Mouse (Mus musculus) liver, embryonic 15.5 days (tissue): ENCODE measurements around the gene Fkbp9. TPM values are rescaled to one million over a fixed set of nuclear protein-coding genes. Genes with fewer than 3 reads are reported as not detected.

Experiments used
- ATAC-seq: fragments of 200-750 bp; cut with Nextera tagmentation; 2 replicates; pipeline ENCODE4 v1.8.0; 2017; ENCODE audit warnings: moderate number of reproducible peaks, mild to moderate bottlenecking, moderate library complexity; ENCODE audit not compliant: insufficient read depth
- H3K27ac ChIP-seq: fragments of 300-500 bp; sonication (generic); replicated peaks from 2 replicates; pipeline ENCODE4 v1.5.1; 2015; ENCODE audit warnings: mild to moderate bottlenecking, inconsistent platforms
- H3K27me3 ChIP-seq: fragments of 300-500 bp; sonication (generic); 2 replicates; pipeline ENCODE4 v1.6.1; 2015; ENCODE audit warnings: mild to moderate bottlenecking, inconsistent platforms
- H3K36me3 ChIP-seq: fragments of 300-500 bp; sonication (generic); replicated peaks from 2 replicates; pipeline ENCODE4 v1.6.1; 2015; ENCODE audit warnings: moderate library complexity, mild to moderate bottlenecking, inconsistent platforms
- H3K4me1 ChIP-seq: fragments of 300-500 bp; sonication (generic); replicated peaks from 2 replicates; pipeline ENCODE4 v1.6.1; 2015; ENCODE audit warnings: inconsistent platforms
- H3K4me2 ChIP-seq: fragments of 300-500 bp; sonication (generic); 2 replicates; pipeline ENCODE4 v1.6.1; 2015; ENCODE audit warnings: moderate library complexity, mild to moderate bottlenecking, inconsistent platforms
- H3K4me3 ChIP-seq: fragments of 300-500 bp; sonication (generic); replicated peaks from 2 replicates; pipeline ENCODE4 v1.5.1; 2015; ENCODE audit warnings: mild to moderate bottlenecking, inconsistent platforms
- H3K9ac ChIP-seq: fragments of 300-500 bp; sonication (generic); 2 replicates; pipeline ENCODE4 v1.6.1; 2015; ENCODE audit warnings: moderate library complexity, mild to moderate bottlenecking, inconsistent platforms
- H3K9me3 ChIP-seq: fragments of 300-500 bp; sonication (generic); replicated peaks from 2 replicates; pipeline ENCODE4 v1.6.1; 2016; ENCODE audit warnings: inconsistent platforms
- WGBS: fragments of 180-500 bp; shearing (Covaris S2); methylation state at CpG from one replicate; pipeline ENCODE4 v1.1.7; 2015; ENCODE audit warnings: mixed read lengths; ENCODE audit not compliant: insufficient replicate concordance; 5-methylcytosine and 5-hydroxymethylcytosine counted together
- polyA plus RNA-seq: library from polyadenylated mRNA; unstranded; fragments of >200 nt; fragmentation: Nextera tagmentation; extraction: Ambion mirVana; gene quantifications from 2 replicates; pipeline ENCODE4 v1.2.1, GENCODE M21; 2015

Fkbp9 gene
- polyA plus RNA-seq, 1 experiment from 2014 or later: 23.7 TPM

DNA sequence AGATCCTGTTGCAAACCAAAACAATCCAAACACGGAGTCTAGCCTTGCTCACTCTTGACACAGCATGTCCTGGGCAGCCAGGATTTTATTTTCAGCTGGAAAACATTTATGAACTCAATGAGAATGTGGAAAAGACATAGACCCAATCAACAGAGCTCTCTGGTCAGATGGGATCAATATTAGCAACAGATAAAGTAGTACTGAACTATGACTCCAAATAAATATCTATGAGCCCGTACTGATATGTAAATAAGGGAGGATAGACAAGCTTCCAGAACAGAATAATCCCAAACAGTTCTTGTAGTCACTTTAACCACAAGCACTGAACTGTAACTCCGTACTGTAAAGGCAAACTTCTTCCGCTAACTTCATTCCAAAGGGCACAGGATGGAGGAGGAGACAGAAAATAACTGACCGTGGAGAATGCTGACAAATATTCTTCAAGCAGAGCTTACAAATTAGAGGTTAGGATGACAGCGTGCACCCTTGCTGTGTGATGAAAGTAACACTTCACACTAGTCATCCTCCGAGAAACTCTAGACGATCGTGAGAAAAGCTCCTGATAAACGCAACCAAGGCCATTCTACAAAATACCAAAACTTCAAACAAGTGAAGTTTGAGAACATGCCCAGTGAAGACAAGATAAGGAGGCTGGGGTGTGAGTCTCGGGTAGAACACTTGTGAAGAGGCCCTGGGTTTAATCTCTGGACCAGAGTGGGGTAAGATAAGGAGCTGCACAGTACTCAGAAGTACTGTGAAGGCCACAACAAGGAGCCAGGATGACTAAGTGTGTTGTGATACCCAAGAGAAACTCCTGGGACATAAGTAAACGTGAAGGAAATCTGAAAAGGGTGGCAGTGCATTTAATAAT lies 88.6 kb downstream of the Fkbp9 start:
- Histone ChIP-seq H3K27me3 (no peaks in the 10 kb centered on the region), H3K9me3 (no peaks in the 10 kb centered on the region), H3K4me3 (peak overlapping the region; percentile 79), H3K27ac (peak overlapping the region; percentile 97), H3K9ac (peak overlapping the region; percentile 88), H3K4me1 (peaks cover 73% of the 10 kb centered on the region), H3K4me2 (peak overlapping the region; percentile 80), H3K36me3 (peaks cover 5% of the 10 kb centered on the region)
- ATAC-seq: peak; percentile 70
- 17% methylated on average over 12 of the region's 12 CpGs for WGBS

DNA sequence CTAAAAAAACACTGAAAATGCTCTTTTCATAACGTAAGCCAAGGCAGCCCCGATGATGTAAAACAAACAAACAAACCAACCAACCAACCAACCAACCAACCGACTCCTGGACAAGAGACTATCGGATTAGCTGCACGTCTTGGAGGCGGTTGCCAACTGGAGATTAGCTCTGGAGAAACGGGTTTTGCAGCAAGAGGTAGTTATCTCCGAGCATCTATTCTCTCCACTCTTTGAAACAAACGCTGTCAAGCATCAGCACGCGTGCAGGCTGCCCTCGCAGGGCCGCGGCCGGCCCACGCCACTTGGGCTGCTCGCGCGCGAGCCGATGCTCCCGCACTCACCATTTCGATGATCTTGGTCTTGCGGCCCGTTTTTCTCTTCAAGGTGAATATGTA lies 91.5 kb downstream of the Fkbp9 start:
- peak; percentile 42 for ATAC-seq
- H3K4me2 ChIP-seq: peak overlapping the region; percentile 80
- WGBS: 0% methylated on average over 25 of the region's 25 CpGs

DNA sequence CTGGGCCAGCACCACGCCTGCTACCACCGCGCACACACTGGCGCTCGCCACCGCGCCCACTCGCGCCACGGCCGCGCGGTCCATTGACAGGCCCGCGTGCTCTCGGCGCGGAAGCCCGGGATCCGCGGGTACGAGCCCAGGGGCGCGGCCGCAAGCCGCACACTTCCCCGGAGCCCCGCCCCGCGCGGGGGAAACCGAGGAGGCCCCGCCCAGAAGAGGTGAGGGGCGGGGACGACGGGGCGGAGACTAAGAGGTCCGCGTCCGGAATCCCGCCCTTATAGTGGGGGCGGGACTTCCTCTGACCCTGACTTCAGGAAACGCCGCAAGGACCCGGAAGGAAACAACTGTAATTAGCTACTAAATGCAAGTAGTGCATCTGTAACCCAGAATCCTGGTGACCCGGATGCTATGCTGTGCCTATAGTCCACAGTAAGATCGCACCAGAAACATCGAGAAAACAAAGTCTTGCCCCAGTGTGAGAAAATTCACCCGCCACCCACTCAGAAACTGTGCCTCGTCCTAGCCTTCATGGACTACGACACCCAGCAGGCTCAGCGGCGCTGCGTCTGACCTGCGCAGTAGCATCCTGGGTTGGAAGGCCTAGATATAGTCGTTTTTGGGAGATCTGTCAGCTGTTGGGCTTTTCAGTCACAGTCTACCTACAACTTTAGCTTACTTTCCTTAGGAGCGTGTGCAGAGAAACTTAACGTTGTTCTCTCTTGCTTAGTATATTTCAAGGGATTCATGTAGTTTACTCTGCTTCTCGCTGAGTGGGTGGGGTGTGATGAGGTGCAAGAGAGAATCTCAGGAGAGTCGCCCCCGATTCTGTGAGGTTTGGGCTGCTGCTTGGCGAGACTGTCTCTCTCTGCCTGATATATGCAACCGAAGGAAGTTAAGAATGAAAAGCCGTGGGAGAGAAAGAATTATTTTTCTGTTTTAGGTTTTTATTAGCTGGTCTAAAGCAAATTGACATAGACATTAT lies 92.2 kb downstream of the Fkbp9 start, which contains the start of the genes Nt5c3 and Vmn1r4:
Gene Nt5c3, minus strand, starts transcription at position 207 of the 982 bp plus-strand sequence.
Gene Vmn1r4, plus strand, starts transcription at position 290 of the 982 bp plus-strand sequence.
- peak within 1 kb of the TSS; percentile 79 for H3K4me3 ChIP-seq
- H3K9me3 ChIP-seq: no peaks in the 10 kb centered on the region
- H3K27ac ChIP-seq: peak within 1 kb of the TSS; percentile 94
- H3K4me1 ChIP-seq: peaks cover 38% of the 10 kb centered on the region
- peak within 1 kb of the TSS; percentile 80 for H3K4me2 ChIP-seq
- peak; percentile 85 for ATAC-seq
- H3K9ac ChIP-seq: peak within 1 kb of the TSS; percentile 88
- WGBS: 3% methylated on average over 64 of the region's 64 CpGs
- H3K27me3 ChIP-seq: no peaks in the 10 kb centered on the region
- H3K36me3 ChIP-seq: no peaks in the 10 kb centered on the region

More for the DNA sequence above, 91.5 kb downstream of the Fkbp9 start:
- peak overlapping the region; percentile 94 for H3K27ac ChIP-seq
- H3K27me3 ChIP-seq: no peaks in the 10 kb centered on the region
- H3K4me3 ChIP-seq: peak overlapping the region; percentile 79
- no peaks in the 10 kb centered on the region for H3K36me3 ChIP-seq
- peak overlapping the region; percentile 88 for H3K9ac ChIP-seq
- H3K4me1 ChIP-seq: peaks cover 45% of the 10 kb centered on the region
- no peaks in the 10 kb centered on the region for H3K9me3 ChIP-seq

Other genes starting within 250 kb of the Fkbp9 start
- 39.9 and 58.2 TPM in 2 replicates for gene Lsm5, start 127.3 kb upstream of the Fkbp9 start, polyA plus RNA-seq
- gene Avl9, start 117.2 kb upstream of the Fkbp9 start, polyA plus RNA-seq: 2.8 and 3.4 TPM in 2 replicates
- 15.6 TPM in 2 replicates for gene Kbtbd2, start 34.2 kb upstream of the Fkbp9 start, polyA plus RNA-seq
- 234 and 240 TPM in 2 replicates for gene Nt5c3, start 91.9 kb downstream of the Fkbp9 start, polyA plus RNA-seq
- 0.15 and 0.16 TPM in 2 replicates for gene Vmn1r4, start 92.0 kb downstream of the Fkbp9 start, polyA plus RNA-seq
- not detected in 2 replicates for gene Vmn1r5, start 138.2 kb downstream of the Fkbp9 start, polyA plus RNA-seq
- not detected in 2 replicates for gene Vmn1r6, start 165.2 kb downstream of the Fkbp9 start, polyA plus RNA-seq
- not detected in 2 replicates for gene Vmn1r7, start 193.3 kb downstream of the Fkbp9 start, polyA plus RNA-seq
- gene Vmn1r8, start 200.2 kb downstream of the Fkbp9 start, polyA plus RNA-seq: not detected in 2 replicates
- gene Vmn1r9, start 234.7 kb downstream of the Fkbp9 start, polyA plus RNA-seq: not detected in 2 replicates